Mouse (Mus musculus) kidney, postnatal 4 days (tissue): ENCODE measurements around the gene Itpkc.
A peak's percentile ranks its signal among the peaks of the same experiment; 100 is the strongest.

Experiments used
- DNase-seq, 2 experiments: peaks; one replicate each; pipeline ENCODE4 v3.0.0; 2021; ENCODE audit warnings: mixed read lengths in 2 of 2

Gene Itpkc

GRCm38 (mm10) chr7:27189271-27189931 lies 39.1 kb downstream of the Itpkc start:
- peak; percentile 23 to 35 for DNase-seq

- DNase-seq: no peak
These were observed 42.5 kb downstream of the Itpkc start for GRCm38 (mm10) chr7:27185986-27186385.

GRCm38 (mm10) chr7:27184964-27185363 lies 43.5 kb downstream of the Itpkc start:
- DNase-seq: peak; percentile 60 to 65

GRCm38 (mm10) chr7:27182498-27182897 lies 46.0 kb downstream of the Itpkc start:
- no peak for DNase-seq

- DNase-seq: no peak
These were observed 47.4 kb downstream of the Itpkc start, which contains the start of the genes Gm21983 and Mia for GRCm38 (mm10) chr7:27180837-27181695. Gene Gm21983, minus strand, starts transcription at chr7:27181086. Gene Mia, minus strand, starts transcription at chr7:27181157.

GRCm38 (mm10) chr7:27180036-27180435 lies 48.4 kb downstream of the Itpkc start:
- DNase-seq: peak; percentile 70 to 79

- DNase-seq: no peak
These were observed 49.1 kb downstream of the Itpkc start for GRCm38 (mm10) chr7:27179217-27179918.

GRCm38 (mm10) chr7:27178324-27179216 lies 49.9 kb downstream of the Itpkc start, which contains the start of gene Rab4b:
Gene Rab4b, minus strand, starts transcription at chr7:27178896.
- peak; percentile 99 to 100 for DNase-seq

- no peak for DNase-seq
These were observed 50.5 kb downstream of the Itpkc start for GRCm38 (mm10) chr7:27177942-27178323.

- DNase-seq: no peak
These were observed 53.6 kb downstream of the Itpkc start for GRCm38 (mm10) chr7:27174896-27175295.

- no peak for DNase-seq
These were observed 54.0 kb downstream of the Itpkc start for GRCm38 (mm10) chr7:27174496-27174895.

GRCm38 (mm10) chr7:27170981-27171380 lies 57.5 kb downstream of the Itpkc start:
- no peak for DNase-seq

GRCm38 (mm10) chr7:27168371-27168770 lies 60.1 kb downstream of the Itpkc start:
- DNase-seq: no peak

GRCm38 (mm10) chr7:27167475-27168094 lies 60.9 kb downstream of the Itpkc start:
- no peak for DNase-seq

- peak; percentile 97 to 98 for DNase-seq
These were observed 61.6 kb downstream of the Itpkc start, which contains the start of gene Egln2 for GRCm38 (mm10) chr7:27166614-27167474. Gene Egln2, minus strand, starts transcription at chr7:27166802.

- peak; percentile 91 to 94 for DNase-seq
These were observed 62.2 kb downstream of the Itpkc start for GRCm38 (mm10) chr7:27166229-27166613.

GRCm38 (mm10) chr7:27165696-27166095 lies 62.8 kb downstream of the Itpkc start:
- DNase-seq: no peak

GRCm38 (mm10) chr7:27165007-27165655 lies 63.3 kb downstream of the Itpkc start:
- peak in 1 of 2 experiments; percentile 46 for DNase-seq

- DNase-seq: peak in 1 of 2 experiments; percentile 49
These were observed 64.1 kb downstream of the Itpkc start for GRCm38 (mm10) chr7:27164112-27164947.
